Mouse (Mus musculus) megakaryocyte, adult 5-6 weeks (primary cell): ENCODE measurements around the gene Cfap46. TPM values are rescaled to one million over a fixed set of nuclear protein-coding genes. Genes with fewer than 3 reads are reported as not detected.

Experiments
- ATAC-seq: 2 replicates; pipeline ENCODE4 v1.8.0; 2016; ENCODE audit warnings: mild to moderate bottlenecking, inconsistent platforms; ENCODE audit not compliant: poor library complexity, severe bottlenecking
- total RNA-seq, 2 experiments: library from RNA; stranded (forward) in 1 of 2; stranded (reverse) in 1 of 2; fragments of 153-499, 151-499 nt in 1 of 2; fragments of 221-1000, 200-1000 nt in 1 of 2; gene quantifications; 2 replicates each; pipeline versions ENCODE4 v1.2.3 to v1.2.4; 2015 to 2017

Cfap46 gene
- total RNA-seq, 2 experiments from 2014 or later, result not detected

DNA sequence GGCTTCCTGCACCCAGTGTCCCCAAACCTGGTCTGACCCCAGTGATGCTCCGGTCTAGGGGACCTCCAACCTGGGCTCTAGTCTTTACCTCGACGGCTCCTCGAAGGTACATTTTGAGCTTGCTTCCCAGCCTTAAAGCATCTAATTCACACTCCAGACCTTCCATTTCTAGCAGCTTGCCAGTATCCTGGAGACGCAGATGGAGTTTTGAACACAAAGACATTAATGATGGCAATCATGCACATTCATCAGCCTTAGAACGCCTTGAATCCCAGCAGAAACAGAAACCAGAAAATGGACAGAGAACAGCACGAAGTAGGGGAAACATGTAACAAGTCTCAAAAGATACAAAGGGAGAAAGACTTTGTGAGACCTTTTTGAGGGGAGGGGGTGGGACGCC, 16.7 kb downstream of the Cfap46 start:
- ATAC-seq, result no peak

- no peak for ATAC-seq
Measured at GRCm38 (mm10) chr7:139663318-139663717, 20.3 kb downstream of the Cfap46 start.

DNA sequence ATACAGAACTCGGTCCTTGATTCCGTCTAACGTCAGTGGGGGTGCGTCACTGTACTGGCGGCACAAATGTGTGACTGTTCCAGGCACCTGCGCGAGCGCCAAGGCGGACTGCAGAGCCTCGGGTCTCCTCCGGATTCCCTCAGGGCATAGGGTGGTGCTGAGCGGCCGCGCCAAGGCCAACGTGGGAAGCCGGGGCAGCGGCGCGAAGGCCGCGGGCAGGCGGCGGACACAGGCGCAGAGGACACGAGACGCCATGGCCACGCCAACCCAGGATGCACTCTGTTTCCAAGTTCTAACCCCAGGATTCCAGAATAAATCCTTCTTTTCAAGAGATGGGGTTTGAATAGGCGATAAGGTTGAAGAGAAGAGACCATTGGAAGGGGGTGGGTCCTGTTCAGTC, 23.7 kb downstream of the Cfap46 start:
- peak; percentile 54; the same call in 1 of the 2 replicates for ATAC-seq

DNA sequence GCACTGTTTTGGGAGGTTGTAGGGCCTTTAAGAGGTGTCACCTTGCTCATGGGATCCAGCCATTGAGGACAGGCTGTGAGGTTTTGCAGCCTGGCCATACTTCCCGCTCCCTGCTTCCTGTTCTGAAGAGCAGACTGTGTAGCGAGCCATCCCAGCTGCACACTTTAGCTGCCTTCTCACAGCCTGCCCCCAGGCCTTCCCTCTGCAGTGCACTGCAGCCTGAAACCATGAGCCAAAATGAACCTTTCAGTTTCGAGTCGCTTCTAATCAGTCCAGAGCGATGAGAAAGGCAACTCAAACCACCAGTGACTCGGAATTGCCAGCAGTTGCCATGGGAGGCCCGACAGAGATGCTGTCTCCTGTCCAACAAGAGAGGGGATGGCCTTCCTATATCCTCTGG, 33.9 kb downstream of the Cfap46 start:
- no peak for ATAC-seq

DNA sequence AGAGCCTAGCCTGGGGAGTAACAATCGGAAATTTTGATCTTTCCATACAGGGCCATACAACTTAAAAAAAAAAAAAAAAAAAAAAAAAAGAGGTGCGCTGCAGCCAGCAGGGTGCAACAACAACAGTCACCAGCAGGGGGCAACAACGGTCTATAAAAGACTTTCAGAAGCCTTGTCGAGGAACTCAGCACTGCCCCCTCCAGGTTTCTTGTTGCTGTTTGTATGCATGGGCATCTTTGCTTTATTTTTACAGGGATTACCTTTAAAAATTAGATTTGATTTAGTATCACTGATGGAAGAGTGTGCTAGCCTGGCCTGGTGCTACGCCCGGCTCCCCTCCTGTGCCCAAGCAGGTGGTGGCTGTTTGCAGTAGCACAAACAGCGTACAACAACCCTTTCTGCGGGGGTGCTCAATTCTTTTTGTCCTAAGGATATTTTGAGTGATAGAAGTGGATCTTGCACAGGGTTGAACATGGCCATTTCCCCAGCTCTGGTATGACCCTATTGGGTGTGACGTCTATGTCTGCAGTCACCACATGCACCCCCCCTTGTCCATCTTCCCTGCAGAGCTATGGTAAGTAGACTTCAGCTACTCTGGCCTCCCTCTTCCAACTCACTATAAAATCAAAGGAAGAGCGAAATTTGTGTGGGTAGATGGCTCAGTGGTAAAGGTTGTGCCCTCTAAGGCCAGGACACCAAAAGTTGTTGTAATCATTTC, 35.4 kb downstream of the Cfap46 start:
- ATAC-seq, result peak; percentile 95

DNA sequence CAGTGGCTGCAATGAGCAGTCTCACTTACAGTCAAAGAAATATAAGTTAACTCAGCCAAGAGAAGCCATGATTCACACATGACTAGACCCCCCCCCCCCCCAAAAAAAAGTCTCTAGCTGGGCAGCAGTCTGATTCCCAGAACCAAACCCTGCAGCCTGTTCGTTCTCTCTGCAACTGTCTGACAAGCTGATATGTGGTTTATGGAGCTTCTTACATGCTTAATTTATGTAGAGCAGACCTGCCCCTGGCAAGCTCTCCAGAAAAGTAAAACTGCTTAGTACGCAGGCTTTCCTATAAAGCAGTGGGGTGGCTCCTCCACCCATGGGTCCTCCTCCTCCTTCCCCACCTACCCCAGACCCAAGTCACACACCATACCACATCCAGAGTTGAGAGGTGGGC, 50.2 kb downstream of the Cfap46 start:
- ATAC-seq, result no peak

DNA sequence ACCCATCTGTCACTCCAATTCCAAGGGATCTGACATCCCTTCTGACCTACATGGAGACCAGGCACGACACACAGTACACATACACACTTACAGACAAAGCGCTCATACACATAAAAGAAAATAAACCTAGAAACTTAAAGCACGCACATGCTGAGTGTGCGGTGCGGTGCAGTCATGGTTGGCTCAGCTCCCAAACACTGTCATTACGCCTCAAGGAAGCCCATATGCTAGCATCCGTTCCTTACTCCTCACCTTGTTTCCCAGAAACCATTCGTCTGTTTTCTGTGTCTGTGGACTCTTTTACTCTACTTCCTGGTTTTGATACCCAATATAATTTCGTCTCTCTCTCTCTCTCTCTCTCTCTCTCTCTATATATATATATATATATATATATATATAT, 58.5 kb downstream of the Cfap46 start:
- ATAC-seq, result no peak

DNA sequence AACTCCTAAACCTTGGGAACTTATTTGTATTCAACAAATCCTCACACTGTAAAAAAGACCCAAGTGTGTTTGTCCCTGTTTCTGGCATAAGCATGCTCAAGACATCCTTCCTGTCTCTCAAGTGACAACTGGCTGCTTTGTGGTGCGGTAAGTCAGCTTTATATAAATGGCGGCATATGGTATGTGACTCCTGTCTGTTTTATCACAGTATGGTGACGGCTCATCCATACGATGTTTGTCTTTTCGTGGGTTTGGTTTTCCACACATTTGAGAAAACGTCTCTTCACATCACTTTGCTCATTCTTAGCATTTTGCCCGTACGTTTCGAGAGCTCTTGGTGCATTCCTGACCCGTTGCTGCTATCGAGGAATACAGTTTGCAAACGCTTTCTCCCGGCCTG, 61.0 kb downstream of the Cfap46 start:
- no peak for ATAC-seq

GRCm38 (mm10) chr7:139615767-139616766, 67.5 kb downstream of the Cfap46 start:
- peak; percentile 75 for ATAC-seq

- ATAC-seq, result no peak
Measured at GRCm38 (mm10) chr7:139610328-139610727, 73.3 kb downstream of the Cfap46 start.

GRCm38 (mm10) chr7:139595862-139596261, 87.8 kb downstream of the Cfap46 start:
- no peak for ATAC-seq

DNA sequence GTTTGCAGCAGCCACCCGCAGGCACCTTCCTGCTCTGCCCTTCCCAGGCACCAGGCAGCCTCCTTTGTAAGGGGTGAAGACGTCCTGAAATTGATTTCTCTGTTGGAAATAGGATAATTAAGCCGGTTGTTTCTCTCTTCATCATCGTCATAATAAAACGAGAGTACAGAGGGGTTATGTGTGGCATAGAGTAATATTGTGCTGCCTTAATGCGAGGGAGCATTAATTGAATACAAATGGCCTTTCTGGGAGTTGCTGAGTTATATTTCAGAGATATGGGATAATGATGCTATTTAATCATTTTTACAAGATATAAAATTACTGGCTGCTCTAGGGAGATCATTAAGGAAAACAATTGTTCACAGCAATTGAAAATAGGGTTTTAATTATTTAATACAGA, 88.3 kb downstream of the Cfap46 start:
- ATAC-seq, result no peak

GRCm38 (mm10) chr7:139591311-139591710, 92.3 kb downstream of the Cfap46 start:
- ATAC-seq, result no peak

DNA sequence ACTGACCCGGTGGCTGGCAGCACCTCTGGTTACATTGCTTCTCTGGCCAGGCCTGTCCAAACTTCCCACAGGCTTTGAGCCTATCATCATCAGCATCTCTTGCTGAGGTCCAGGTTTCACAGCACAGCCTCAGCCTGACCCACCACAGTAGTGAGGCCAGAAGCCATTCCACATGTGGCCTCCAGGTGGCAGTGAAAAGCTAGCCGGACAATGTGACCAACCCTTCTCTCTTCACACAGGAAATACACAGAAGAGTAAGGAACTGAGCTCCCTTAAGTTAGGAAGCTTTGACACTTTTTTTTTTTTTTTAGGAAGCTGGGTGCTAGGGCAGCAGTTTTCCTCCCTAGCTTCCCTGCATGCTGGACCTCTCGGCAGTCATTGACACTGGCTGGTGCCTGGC, 93.3 kb downstream of the Cfap46 start:
- ATAC-seq, result peak; percentile 71

- ATAC-seq, result no peak
Measured at GRCm38 (mm10) chr7:139587919-139588318, 95.7 kb downstream of the Cfap46 start.

GRCm38 (mm10) chr7:139585183-139585821, 98.3 kb downstream of the Cfap46 start:
- ATAC-seq, result no peak

GRCm38 (mm10) chr7:139584221-139585175, 99.1 kb downstream of the Cfap46 start:
- peak; percentile 31 for ATAC-seq

- ATAC-seq, result no peak
Measured at GRCm38 (mm10) chr7:139583094-139583737, 100.4 kb downstream of the Cfap46 start.

- no peak for ATAC-seq
Measured at GRCm38 (mm10) chr7:139582595-139582994, 101.0 kb downstream of the Cfap46 start, which contains the start of gene Nkx6-2. Gene Nkx6-2 (minus strand): TSS chr7:139582797.
